Mouse (Mus musculus): ENCODE measurements around the gene Ttll8.

Ttll8 gene

GRCm38 (mm10) chr15:88841580-88842299 is 112.5 kb downstream of the Ttll8 start:
- no peak for DNase-seq (ENCODE audit: extremely low spot score, low spot score)

GRCm38 (mm10) chr15:88841160-88841559 is 113.1 kb downstream of the Ttll8 start:
- no peak for DNase-seq (ENCODE audit: extremely low spot score, low spot score)
